Mouse (Mus musculus): ENCODE measurements at regions not wholly inside any gene's neighbourhood (a gene's known extent, or its start where the extent isn't known, plus 50 kb on each side); places are given as distances from the start of the nearest gene placed in this dataset.

DNA sequence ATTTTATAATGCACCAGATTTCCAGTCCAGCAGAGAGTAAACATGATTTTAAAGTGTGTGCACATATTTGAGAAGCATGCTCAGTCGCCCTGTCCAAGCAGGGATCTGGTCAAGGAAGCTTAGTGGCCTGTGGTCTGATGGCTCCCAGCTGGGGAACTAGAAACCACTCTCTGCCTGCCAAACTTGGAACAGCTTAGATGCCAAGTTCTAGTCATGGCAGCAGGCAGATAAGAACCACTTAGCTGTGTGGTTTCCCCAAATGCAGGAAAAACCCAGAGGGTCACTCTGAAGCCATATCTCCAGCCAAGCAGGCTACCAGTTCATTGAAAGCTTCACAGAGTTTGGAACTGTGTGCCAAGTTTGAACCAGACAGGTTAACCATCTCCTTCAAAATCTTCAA, 86.1 kb downstream of the Fam114a2 start:
- DNase-seq (ENCODE audit: low spot score in 2 of 2), result no peak

DNA sequence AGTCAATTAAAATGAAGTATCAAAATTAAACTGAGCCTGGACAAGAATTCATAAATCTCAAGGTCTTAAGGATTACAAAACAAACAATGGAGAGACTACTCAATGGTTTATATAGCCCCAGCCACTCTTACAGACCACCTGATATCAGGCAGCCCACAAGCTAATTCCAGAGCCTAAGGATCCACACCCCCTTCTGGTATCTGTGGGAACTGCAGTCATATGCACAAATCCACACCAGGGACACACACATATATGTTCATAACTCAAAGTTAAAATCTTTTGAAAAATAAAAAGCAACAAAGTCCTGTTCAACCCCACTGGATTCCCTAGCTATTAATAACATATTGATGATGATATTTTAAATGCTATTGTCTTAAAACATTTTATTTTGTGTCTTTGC, 86.5 kb downstream of the Fam114a2 start:
- DNase-seq (ENCODE audit: low spot score in 2 of 2), result no peak

GRCm38 (mm10) chr11:57426046-57426805, 92.2 kb downstream of the Fam114a2 start:
- DNase-seq (ENCODE audit: low spot score in 2 of 2), result no peak

DNA sequence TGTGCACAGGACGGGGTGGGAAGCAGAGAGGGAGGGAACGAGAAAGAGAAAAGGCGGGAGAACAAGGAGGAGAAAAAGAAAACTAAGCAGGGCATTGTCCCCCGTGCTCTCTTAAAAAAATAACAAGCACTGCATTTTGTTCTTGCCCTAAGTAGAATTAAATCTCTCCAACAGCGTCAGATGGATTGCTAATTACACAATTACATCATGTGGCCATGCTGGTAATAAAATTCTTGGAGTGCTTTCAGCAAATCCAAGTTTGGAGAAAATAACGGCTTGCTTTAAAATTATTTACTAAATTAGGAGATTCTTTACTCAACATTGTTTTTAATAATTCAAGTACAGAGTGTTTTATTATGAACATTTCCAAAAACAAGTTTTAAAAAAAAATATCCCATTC, 99.0 kb downstream of the Fam114a2 start:
- no peak for DNase-seq (ENCODE audit: low spot score in 2 of 2)

DNA sequence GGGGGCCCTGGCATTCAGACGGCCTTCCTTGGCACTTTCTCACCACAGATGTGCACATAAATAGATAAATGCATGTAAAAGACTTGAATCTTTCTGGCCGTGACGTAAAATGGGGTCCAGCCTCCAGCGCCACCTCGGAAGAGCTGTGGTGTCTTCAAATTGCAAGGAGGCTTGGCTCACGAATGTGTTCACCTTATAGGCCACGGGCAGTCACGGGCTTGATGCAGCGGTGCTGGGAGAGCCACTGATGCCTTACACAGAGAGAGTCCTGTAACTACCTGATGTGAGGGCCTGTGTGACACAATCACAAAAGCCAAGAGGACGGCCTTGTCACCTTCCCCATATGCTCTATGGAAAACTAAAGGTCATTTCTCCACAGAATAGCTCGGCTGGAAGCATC, 102.4 kb downstream of the Fam114a2 start:
- no peak for DNase-seq (ENCODE audit: low spot score in 2 of 2)

DNA sequence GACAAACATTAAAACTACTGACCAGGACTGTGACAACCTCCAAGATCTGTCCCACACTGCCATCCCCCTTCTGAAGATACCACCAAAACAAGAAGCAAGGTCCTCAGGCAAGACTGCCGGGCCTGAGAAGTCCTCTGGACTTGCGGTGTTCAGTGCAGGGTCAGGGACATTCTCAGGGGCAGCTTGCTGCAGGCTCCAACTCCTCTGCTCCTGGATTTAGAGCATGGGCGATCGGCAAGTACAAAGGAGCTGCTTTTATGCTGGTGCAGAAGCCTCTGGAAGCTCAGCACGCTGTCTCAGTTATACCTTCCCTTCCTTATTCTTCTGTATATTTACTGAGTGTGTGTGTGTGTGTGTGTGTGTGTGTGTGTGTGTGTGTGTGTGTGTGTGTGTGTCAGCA, 103.2 kb downstream of the Fam114a2 start:
- no peak for DNase-seq (ENCODE audit: low spot score in 2 of 2)

GRCm38 (mm10) chr11:57414697-57415096, 103.7 kb downstream of the Fam114a2 start:
- peak; percentile 42 to 54 for DNase-seq (ENCODE audit: low spot score in 2 of 2)

GRCm38 (mm10) chr11:57413271-57413670, 105.1 kb downstream of the Fam114a2 start:
- no peak for DNase-seq (ENCODE audit: low spot score in 2 of 2)

DNA sequence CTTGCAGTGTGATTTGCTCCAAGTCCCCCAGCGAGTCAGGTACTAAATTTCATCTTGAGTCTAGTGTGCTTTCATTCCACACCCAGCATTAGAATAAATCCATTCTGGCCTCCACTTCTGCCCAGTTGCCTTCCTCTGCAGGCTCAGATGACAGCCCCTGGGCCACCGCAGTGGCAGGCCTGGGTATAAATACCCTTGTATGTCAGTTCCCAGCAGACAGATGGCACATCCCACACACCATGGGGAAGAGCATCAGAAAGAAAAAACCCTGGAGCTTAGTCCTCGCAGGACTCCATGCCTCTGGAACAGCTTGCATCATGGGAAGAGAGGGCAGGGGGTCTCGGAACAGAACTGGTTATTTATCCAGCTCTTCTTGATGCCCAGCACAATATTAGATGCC, 105.7 kb downstream of the Fam114a2 start:
- peak; percentile 61 to 80 for DNase-seq (ENCODE audit: low spot score in 2 of 2)

GRCm38 (mm10) chr11:57404172-57404571, 114.2 kb downstream of the Fam114a2 start:
- no peak for DNase-seq (ENCODE audit: low spot score in 2 of 2)

GRCm38 (mm10) chr11:57401610-57402009, 116.8 kb downstream of the Fam114a2 start:
- no peak for DNase-seq (ENCODE audit: low spot score in 2 of 2)

DNA sequence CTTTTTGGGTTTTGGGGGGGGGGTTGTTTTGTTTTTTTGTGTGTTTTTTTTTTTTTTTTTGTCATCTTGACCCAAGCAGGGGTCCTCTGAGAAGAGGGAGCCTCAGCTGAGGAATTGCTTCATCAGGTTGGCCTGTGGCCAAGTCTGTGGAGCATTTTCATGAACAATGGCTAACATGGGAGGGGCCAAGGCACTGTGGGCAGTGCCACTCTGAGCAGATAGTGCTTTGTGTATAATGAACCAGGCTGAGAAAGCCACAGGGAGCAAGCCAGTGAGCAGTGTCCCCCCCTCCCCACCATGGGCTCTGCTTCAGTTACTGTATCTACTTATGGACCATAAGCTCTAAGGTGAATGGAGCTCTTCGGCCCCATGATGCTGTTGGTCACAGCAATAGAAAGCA, 119.1 kb downstream of the Fam114a2 start:
- no peak for DNase-seq (ENCODE audit: low spot score in 2 of 2)

- DNase-seq (ENCODE audit: low spot score in 2 of 2), result no peak
Observed at GRCm38 (mm10) chr11:57396429-57396828, 122.0 kb downstream of the Fam114a2 start.

- DNase-seq (ENCODE audit: low spot score in 2 of 2), result no peak
Observed at GRCm38 (mm10) chr11:57390826-57391225, 127.6 kb downstream of the Fam114a2 start.
